Mouse (Mus musculus) erythroblast, embryonic 14.5 days (primary cell): ENCODE results near the gene Arih2. TPM values are rescaled to one million over a fixed set of nuclear protein-coding genes. Genes with fewer than 3 reads are reported as not detected.

ENCODE experiments used
- H3K27me3 ChIP-seq: 2 replicates; pipeline ENCODE4 v1.6.1; 2012; ENCODE audit warnings: inconsistent platforms; ENCODE audit not compliant: control insufficient read depth
- H3K36me3 ChIP-seq: 2 replicates; pipeline ENCODE4 v1.6.1; 2012; ENCODE audit warnings: mild to moderate bottlenecking, inconsistent platforms; ENCODE audit not compliant: control insufficient read depth
- H3K4me1 ChIP-seq: 2 replicates; pipeline ENCODE4 v1.6.1; 2012; ENCODE audit warnings: inconsistent platforms; ENCODE audit not compliant: control insufficient read depth
- H3K4me3 ChIP-seq: replicated peaks from 2 replicates; pipeline ENCODE3; 2012; ENCODE audit warnings: moderate library complexity, mild to moderate bottlenecking, inconsistent platforms
- H3K9me3 ChIP-seq: 2 replicates; pipeline ENCODE4 v1.6.1; 2012; ENCODE audit warnings: low read length, inconsistent platforms, mixed read lengths; ENCODE audit not compliant: control insufficient read depth
- GATA1 ChIP-seq: IDR thresholded peaks from 2 replicates; pipeline ENCODE4 v1.6.1; 2012; ENCODE audit warnings: low read length, inconsistent platforms, mixed read lengths
- TAL1 ChIP-seq: IDR thresholded peaks from 3 replicates; pipeline ENCODE4 v1.6.1; 2012; ENCODE audit warnings: low read length, inconsistent platforms, mixed read lengths
- polyA plus RNA-seq: library from polyadenylated mRNA; stranded (reverse); fragments of >175 nt; gene quantifications from 2 replicates; pipeline ENCODE4 v1.2.3, GENCODE M21; 2012

Arih2 gene
- polyA plus RNA-seq, 1 experiment = 18.7 TPM

DNA sequence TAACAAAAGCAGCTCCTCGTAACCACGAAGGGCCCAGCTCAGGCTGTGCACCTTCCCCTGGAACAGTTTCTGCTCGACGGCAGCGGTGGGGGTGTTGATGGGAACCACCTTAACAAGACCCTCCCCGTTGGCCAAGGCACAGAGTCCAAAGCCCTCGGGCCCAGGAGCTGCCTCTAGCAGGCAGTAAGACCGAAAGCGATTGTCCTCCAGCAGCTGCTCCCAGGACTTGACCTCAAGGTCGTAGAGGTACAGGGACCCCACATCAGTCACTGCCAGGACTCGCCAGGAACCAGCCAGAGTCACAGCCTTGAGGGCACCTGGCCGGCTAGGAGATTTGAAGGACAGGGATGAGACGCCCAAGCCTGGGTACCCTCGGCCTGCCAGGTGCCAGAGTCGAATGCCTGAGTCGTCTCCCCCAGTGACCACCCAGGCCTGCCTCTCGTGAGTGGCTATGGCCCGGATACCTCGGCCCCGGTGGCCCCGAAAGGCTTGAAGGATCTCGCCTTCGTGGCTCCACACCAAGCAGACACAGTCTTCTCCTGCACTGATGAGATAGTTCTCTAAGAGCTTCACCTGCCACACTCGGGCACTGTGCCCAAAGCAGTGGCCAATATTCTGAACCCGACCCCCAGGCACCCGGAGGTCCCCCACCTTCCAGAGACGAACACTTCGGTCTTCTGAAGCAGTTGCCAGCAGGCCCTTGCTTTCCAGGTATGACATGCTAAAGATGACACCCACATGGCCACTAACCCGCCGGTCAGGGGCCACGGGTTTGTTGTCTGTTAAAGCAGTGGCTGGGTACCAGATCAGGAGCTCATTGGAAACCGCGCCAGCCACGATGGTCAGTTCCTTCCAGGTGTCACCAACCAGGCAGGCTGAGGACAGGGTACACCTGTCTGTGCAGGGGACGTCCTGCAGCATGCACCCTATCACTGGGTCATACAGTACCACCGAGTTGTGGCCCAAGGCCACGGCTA lies 73.6 kb downstream of the Arih2 start:
- Histone ChIP-seq H3K4me1 (peaks cover 50% of the 10 kb centered on the region), H3K4me3 (no peak overlapping the region), H3K36me3 (peaks cover 61% of the 10 kb centered on the region), H3K9me3 (no peaks in the 10 kb centered on the region), H3K27me3 (no peaks in the 10 kb centered on the region)
- TF ChIP-seq TAL1 = no peak
- no peak for TF ChIP-seq GATA1

DNA sequence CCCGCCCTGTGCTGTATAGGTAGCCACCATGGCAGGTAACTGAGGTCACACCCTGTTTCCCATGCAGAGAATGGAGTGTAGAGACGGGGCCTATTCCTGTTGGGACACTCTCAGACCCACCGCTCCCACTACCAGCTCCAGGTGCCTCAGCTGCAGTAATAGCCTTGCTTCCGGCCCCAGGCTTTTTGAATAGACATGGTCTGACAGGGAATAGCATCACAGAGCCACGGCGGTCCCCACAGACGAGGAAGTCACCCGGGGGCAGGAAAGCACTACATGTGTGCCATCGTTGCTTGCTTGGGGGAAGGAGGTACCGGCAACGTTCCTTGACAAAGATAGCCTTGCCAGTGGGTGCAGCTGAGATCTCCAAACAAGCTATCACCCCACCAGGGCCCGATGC lies 74.3 kb downstream of the Arih2 start:
- peaks cover 57% of the 10 kb centered on the region for H3K4me1 ChIP-seq

DNA sequence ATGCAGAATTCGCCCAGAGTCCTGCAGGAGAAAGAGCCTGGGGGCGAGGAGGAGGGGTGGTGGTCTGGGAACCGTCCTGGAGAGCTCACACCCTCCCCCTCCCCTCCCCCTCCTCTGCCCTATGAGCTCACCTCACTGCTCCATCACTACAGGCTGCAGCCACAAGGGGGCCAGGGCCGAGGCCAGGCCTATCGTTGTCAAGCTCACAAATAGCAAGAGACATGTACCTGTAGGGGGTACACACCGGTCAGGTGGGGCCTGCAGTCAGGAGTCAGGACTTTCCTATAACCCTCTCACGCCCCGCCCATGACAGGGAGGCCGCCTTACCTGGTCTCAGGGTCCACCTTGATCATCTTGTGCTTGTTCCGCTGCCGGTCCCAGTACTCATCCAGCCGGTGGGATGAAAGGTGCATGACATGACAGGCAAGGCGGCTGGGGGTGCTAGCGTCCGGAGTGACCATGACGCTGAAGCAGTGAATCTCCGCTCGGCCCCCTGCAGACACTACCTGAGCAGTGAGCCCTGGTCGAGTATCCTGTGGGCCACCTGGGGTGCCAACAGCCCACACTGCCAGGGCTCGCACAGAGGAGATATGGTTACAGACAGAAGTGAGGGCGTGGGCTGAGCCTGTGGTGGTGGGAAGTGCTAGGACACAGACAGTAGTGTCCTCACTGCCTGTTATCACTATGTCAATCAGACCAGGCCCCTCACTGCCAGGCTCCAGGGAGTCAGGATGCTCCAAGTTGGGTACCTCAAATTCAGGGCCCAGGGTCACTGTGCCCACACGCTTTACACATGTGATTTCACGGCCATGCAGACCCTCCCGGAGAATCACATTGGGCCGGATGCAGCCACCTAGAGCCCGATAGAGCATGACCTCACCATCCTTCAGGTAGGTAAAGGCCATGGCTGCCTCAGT lies 75.2 kb downstream of the Arih2 start:
- peaks cover 62% of the 10 kb centered on the region for H3K36me3 ChIP-seq

More for the DNA sequence above, 74.3 kb downstream of the Arih2 start:
- H3K9me3 ChIP-seq = no peaks in the 10 kb centered on the region
- H3K36me3 ChIP-seq = peaks cover 62% of the 10 kb centered on the region
- no peak for TF ChIP-seq TAL1
- TF ChIP-seq GATA1 = no peak
- H3K27me3 ChIP-seq = no peaks in the 10 kb centered on the region
- H3K4me3 ChIP-seq = no peak overlapping the region

DNA sequence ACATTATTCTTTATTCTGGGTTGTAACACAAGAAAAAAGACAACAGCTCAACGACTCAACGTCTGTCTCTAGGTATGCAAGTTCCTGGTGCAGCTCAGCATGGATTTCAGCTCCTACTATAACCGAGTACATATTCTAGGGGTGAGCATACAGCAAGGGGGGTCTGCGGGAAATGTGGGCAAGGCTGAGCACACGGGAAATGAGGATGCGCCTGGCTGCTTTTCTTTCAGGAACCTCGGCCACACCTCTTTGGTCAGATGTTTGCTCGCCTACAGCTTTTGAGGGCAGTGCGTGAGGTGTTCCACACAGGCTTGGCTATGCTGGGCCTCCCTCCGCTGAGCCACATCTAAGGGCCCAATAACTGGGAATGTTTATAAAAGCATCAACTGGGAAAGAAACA lies 76.9 kb downstream of the Arih2 start:
- H3K9me3 ChIP-seq = no peaks in the 10 kb centered on the region
- H3K36me3 ChIP-seq = peaks cover 62% of the 10 kb centered on the region
- TF ChIP-seq TAL1 (no peak), GATA1 (no peak)
- peaks cover 57% of the 10 kb centered on the region for H3K4me1 ChIP-seq
- H3K4me3 ChIP-seq = no peak overlapping the region
- H3K27me3 ChIP-seq = no peaks in the 10 kb centered on the region

More for the DNA sequence above, 75.2 kb downstream of the Arih2 start:
- Histone ChIP-seq H3K27me3 (no peaks in the 10 kb centered on the region), H3K9me3 (no peaks in the 10 kb centered on the region), H3K4me3 (no peak overlapping the region), H3K4me1 (peaks cover 57% of the 10 kb centered on the region)
- TF ChIP-seq TAL1 = no peak
- TF ChIP-seq GATA1 = no peak

DNA sequence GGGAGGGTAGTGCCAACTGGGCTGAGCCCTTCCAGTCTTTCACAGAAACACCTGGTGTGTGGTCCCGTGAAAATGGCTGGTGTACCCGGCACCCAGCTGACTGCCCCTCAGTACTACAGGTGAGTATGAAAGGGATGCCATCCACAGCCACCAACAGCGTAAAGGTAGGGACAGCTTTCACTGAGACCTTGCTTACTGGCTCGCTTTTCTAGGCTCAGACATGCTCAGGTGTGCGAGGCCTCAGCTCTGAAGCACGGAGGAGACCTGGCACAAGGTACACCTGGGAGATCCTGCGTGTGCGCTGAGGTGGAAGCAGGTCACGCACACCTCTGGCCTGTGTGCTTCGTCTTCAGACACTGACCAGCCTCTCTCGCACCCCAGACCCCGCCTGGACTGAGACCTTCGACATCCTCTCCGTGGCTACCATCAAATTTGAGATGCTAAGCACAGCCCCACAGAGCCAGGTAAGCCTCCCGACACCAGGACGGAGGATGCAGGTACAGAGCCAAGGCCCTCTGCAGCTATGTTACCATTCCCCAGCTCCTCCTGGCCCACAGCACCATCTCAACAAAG lies 77.7 kb downstream of the Arih2 start:
- Histone ChIP-seq H3K27me3 (no peaks in the 10 kb centered on the region), H3K9me3 (no peaks in the 10 kb centered on the region), H3K4me3 (no peak overlapping the region), H3K36me3 (peaks cover 60% of the 10 kb centered on the region), H3K4me1 (peaks cover 56% of the 10 kb centered on the region)
- TF ChIP-seq GATA1 (no peak), TAL1 (no peak)

DNA sequence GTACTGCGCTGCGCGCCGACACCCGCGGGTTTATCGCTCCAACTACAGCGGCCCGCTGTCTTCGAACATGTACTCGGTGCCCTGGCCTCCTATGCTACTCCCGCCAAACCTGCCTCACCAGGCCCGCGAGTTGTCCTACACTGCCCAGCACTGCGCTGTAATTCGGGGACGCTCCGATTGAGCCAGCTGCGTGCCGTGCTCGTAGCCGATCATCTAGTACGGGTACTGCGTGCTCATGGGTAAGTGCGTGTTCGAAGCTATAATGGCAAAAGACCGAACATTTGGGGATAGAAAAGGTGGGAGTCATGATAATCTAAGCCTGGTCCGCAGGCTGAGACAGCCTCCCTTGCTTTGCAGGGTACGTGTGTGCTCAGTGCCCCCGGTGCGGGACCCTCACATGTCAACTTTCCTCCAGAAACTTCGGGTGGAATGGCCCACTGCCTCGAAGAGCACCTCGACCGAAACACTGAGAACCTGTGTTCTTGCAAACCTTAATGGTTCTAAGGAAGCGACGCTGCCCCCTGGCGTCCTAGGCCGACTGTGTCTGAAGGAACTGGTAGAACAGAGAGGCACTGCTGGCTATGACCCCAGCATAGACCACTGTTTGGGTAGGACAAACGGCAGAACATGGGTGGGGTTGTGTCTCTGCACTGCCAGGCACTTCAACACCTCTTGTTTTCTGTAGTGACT lies 78.8 kb downstream of the Arih2 start:
- no peaks in the 10 kb centered on the region for H3K27me3 ChIP-seq
- H3K9me3 ChIP-seq = no peaks in the 10 kb centered on the region
- peaks cover 59% of the 10 kb centered on the region for H3K36me3 ChIP-seq
- no peak for TF ChIP-seq GATA1
- H3K4me1 ChIP-seq = peaks cover 67% of the 10 kb centered on the region
- peak overlapping the region; percentile 82 for H3K4me3 ChIP-seq

DNA sequence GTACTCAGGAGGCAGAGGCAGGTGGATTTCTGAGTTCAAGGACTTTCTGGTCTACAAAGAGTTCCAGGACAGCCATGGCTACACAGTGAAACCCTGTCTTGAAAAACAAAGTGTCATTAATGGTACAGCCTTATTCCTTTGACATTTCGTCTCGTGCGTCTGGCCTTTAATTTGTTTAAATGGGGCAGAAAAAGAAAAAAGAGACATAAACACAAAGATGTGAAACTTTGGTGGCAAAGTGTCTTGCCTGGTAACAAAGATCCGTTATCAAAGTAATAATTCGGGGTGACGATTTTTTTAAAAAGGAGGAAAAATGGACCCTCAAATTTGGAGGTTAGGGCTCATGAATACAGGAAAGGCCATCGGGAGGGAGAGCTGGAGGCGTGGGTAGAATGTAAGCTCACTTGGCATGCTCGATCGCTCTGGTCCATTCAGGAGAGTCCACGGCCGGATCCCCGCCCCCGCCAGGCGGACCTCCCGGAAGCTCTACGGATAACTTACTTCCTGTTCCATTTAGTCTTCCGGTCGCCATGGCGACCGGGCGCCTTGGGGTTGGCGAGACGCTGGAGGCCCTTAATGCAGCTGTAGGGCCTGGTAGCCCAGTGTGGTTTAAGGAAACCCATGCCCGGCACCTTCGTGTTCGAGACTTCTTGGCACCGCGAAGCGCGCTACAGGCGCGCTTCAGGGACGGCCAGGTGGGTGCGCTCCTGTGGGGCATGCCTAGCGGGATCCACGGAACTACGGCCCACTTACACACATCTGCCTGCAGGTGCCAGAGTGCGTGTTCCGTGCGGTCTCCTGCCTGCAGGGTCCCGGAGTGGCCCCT lies 79.6 kb downstream of the Arih2 start, which contains the start of gene Dalrd3:
Gene Dalrd3, plus strand, starts transcription at position 506 of the 826 bp plus-strand sequence.
- TF ChIP-seq TAL1 = no peak
- TF ChIP-seq GATA1 = no peak
- Histone ChIP-seq H3K4me1 (peaks cover 72% of the 10 kb centered on the region), H3K9me3 (no peaks in the 10 kb centered on the region), H3K4me3 (peak within 1 kb of the TSS; percentile 82), H3K36me3 (peaks cover 59% of the 10 kb centered on the region), H3K27me3 (no peaks in the 10 kb centered on the region)
